Mouse (Mus musculus) midbrain, embryonic 12.5 days (tissue): Measurements from ENCODE around the gene Gm45753. TPM values are rescaled to one million over a fixed set of nuclear protein-coding genes. Genes with fewer than 3 reads are reported as not detected.

ENCODE experiments used
- ATAC-seq: fragments of 200-750 bp; cut with Nextera tagmentation; 2 replicates; pipeline ENCODE4 v1.8.0; 2017; ENCODE audit warnings: low read depth, moderate TSS enrichment, moderate library complexity; ENCODE audit not compliant: low FRiP score
- H3K27ac ChIP-seq: fragments of 300-500 bp; sonication (generic); replicated peaks from 2 replicates; pipeline ENCODE4 v1.5.1; 2016; ENCODE audit warnings: mild to moderate bottlenecking
- H3K27me3 ChIP-seq: fragments of 300-500 bp; sonication (generic); 2 replicates; pipeline ENCODE4 v1.6.1; 2016; ENCODE audit warnings: mild to moderate bottlenecking
- H3K36me3 ChIP-seq: fragments of 300-500 bp; sonication (generic); 2 replicates; pipeline ENCODE4 v1.6.1; 2016
- H3K4me1 ChIP-seq: fragments of 300-500 bp; sonication (generic); 2 replicates; pipeline ENCODE4 v1.6.1; 2016
- H3K4me2 ChIP-seq: fragments of 300-500 bp; sonication (generic); replicated peaks from 2 replicates; pipeline ENCODE4 v1.6.1; 2016; ENCODE audit warnings: mild to moderate bottlenecking, moderate library complexity
- H3K4me3 ChIP-seq: fragments of 300-500 bp; sonication (generic); 2 replicates; pipeline ENCODE4 v1.5.1; 2016; ENCODE audit warnings: mild to moderate bottlenecking
- H3K9ac ChIP-seq: fragments of 300-500 bp; sonication (generic); replicated peaks from 2 replicates; pipeline ENCODE4 v1.6.1; 2016; ENCODE audit warnings: mild to moderate bottlenecking, moderate library complexity
- H3K9me3 ChIP-seq: fragments of 300-500 bp; sonication (generic); 2 replicates; pipeline ENCODE4 v1.6.1; 2016; ENCODE audit warnings: mild to moderate bottlenecking
- WGBS: fragments of 180-500 bp; shearing (Covaris S2); methylation state at CpG from one replicate; pipeline ENCODE4 v1.1.7; 2016; 5-methylcytosine and 5-hydroxymethylcytosine counted together
- polyA plus RNA-seq: library from polyadenylated mRNA; unstranded; fragments of >200 nt; fragmentation: Nextera tagmentation; extraction: Ambion mirVana; gene quantifications from 2 replicates; pipeline ENCODE4 v1.2.1, GENCODE M21; 2016

Gene Gm45753
- polyA plus RNA-seq, 1 experiment from 2014 or later = not detected

DNA sequence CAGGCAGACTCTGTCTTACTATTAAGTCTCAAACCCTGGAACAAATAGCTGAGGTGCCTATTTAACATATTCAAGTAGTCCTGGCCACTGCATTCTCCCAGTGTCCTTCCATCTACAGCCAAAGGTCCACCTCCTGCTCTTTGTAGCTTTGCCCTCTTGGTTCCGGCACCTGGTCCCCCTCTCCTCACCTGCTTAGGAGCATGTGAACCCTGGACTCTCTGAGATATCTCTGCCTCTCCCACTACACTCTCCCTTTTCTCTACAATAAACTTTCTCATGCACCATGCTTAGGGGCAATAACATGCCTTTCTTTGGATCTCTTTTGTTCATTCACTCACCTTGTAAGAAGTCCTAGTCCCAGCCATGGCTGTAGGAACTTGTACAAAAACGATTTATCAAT lies 13.1 kb upstream of the Gm45753 start:
- no peak overlapping the region for H3K27ac ChIP-seq
- WGBS = 85% methylated on average over 2 of the region's 2 CpGs
- no peak for ATAC-seq
- no peaks in the 10 kb centered on the region for H3K9me3 ChIP-seq
- no peaks in the 10 kb centered on the region for H3K4me1 ChIP-seq
- no peaks in the 10 kb centered on the region for H3K36me3 ChIP-seq
- H3K4me2 ChIP-seq = no peak overlapping the region
- no peak overlapping the region for H3K9ac ChIP-seq
- H3K4me3 ChIP-seq = no peak overlapping the region
- no peaks in the 10 kb centered on the region for H3K27me3 ChIP-seq

DNA sequence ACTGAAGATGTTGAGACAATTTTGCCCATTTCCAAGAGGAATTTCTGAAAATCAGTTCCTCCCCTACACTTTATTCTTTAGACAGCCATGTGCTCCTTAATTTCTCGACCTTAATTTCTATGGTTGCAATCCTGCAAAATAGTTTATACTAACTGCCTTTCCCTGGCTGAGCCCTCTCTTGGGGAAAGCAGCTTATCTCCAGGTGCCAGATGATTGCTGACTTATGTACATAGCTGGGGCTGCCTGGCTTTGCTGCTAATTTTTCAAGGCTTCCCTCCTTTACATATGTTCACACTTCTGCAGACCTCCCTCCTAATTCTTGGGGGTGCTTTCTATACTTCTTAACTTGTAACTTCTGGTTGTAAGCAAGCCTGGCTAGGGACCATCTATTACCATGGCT lies 12.7 kb upstream of the Gm45753 start:
- no peak for ATAC-seq

DNA sequence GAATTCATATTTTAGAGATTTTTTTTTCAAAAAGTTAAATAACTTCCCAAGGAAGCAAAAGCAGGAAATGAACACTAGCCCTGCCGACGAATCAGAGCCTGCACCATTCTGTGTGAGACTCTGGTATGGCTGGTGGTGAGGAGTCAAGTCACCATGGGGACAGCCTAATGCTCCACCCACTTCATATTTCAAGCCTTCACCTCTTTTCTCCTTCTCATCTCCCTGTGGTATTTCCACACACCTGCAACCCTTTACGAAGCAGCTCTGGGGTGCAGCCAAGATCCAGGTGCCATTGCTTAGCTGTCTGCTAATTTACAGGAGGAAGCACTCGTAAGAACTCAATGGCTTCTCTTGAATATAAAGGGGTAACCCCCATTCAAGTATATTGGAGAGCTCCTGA lies 2.7 kb upstream of the Gm45753 start:
- Histone ChIP-seq H3K27ac (no peak overlapping the region), H3K9me3 (no peaks in the 10 kb centered on the region), H3K27me3 (no peaks in the 10 kb centered on the region), H3K4me3 (no peak overlapping the region), H3K4me2 (no peak overlapping the region), H3K4me1 (no peaks in the 10 kb centered on the region), H3K9ac (no peak overlapping the region), H3K36me3 (no peaks in the 10 kb centered on the region)
- WGBS = 92% methylated on average over 4 of the region's 4 CpGs
- ATAC-seq = no peak

More for the DNA sequence above, 12.7 kb upstream of the Gm45753 start:
- Histone ChIP-seq H3K27ac (no peak overlapping the region), H3K9ac (no peak overlapping the region), H3K27me3 (no peaks in the 10 kb centered on the region), H3K36me3 (no peaks in the 10 kb centered on the region), H3K4me1 (no peaks in the 10 kb centered on the region), H3K4me2 (no peak overlapping the region), H3K4me3 (no peak overlapping the region), H3K9me3 (no peaks in the 10 kb centered on the region)
- 84% methylated on average over 1 of the region's 1 CpGs for WGBS

DNA sequence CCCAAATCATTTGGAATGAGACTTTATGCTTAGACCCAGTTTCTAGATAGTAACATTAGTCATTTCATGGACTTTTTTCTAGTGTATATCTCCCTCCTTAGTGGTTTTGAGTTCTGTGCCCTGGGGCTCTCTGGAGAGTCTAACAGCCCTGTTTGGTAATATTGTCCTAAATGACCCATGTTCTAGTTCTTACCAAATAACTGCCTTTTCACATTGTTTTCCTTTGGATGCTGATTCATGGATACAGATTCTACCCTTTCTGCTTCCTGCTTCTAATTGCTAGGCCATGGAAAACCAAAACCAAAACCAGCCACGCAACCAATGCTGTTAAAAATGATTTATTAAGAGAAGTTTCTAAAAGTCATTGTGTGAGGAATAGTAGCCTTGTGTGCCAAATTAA lies 2.8 kb downstream of the Gm45753 start:
- ATAC-seq = no peak
- H3K9ac ChIP-seq = no peak overlapping the region
- no peaks in the 10 kb centered on the region for H3K4me1 ChIP-seq
- no peak overlapping the region for H3K27ac ChIP-seq
- H3K4me2 ChIP-seq = no peak overlapping the region
- WGBS = 95% methylated on average over 1 of the region's 1 CpGs
- H3K9me3 ChIP-seq = no peaks in the 10 kb centered on the region
- H3K36me3 ChIP-seq = no peaks in the 10 kb centered on the region
- no peak overlapping the region for H3K4me3 ChIP-seq
- no peaks in the 10 kb centered on the region for H3K27me3 ChIP-seq

DNA sequence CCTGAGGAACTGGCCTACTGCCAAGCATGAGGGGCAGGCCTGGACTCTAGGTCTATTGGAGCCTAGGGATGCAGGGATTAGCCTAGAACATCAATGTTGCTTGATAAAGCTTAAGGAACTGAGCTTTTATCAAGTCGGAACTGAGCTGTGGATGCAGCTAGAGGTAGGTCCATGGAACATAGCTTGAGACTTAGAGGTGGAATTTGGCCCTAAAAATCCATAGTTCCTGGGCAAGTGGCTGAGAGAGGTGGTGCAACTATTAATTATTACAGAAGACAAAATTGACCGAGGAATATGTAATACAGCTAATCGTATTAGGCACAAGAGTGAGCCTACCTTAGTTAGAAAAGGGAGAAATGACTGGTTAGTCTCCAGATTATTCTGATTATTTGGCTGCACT lies 3.9 kb downstream of the Gm45753 start:
- Histone ChIP-seq H3K36me3 (no peaks in the 10 kb centered on the region), H3K4me1 (no peaks in the 10 kb centered on the region), H3K27ac (no peak overlapping the region), H3K4me2 (no peak overlapping the region), H3K9me3 (no peaks in the 10 kb centered on the region), H3K9ac (no peak overlapping the region), H3K27me3 (no peaks in the 10 kb centered on the region), H3K4me3 (no peak overlapping the region)
- 92% methylated on average over 3 of the region's 3 CpGs for whole genome bisulfite sequencing
- no peak for ATAC-seq

DNA sequence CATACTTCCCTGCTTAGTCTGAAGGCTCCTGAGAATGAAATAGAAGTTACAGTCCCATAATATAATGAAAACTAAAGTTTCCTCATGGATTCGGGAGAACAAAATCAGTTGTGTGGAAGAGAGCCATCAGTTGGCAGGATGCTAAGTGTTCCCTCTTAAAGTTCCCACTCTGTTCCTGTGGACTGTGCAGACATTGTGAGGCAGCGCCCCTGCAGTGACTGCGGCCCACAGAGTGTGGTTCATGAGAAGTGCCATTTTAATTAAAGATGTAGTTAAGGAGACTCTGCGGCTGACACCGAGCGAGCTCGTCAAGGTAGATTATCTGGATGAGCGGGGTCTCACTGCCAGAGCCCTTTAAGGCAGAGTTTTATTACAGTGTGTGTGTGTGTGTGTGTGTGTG lies 5.9 kb downstream of the Gm45753 start:
- H3K4me2 ChIP-seq = no peak overlapping the region
- no peak overlapping the region for H3K9ac ChIP-seq
- no peaks in the 10 kb centered on the region for H3K9me3 ChIP-seq
- no peak overlapping the region for H3K27ac ChIP-seq
- no peak overlapping the region for H3K4me3 ChIP-seq
- no peaks in the 10 kb centered on the region for H3K27me3 ChIP-seq
- H3K4me1 ChIP-seq = no peaks in the 10 kb centered on the region
- no peak for ATAC-seq
- 70% methylated on average over 8 of the region's 8 CpGs for WGBS
- H3K36me3 ChIP-seq = no peaks in the 10 kb centered on the region

DNA sequence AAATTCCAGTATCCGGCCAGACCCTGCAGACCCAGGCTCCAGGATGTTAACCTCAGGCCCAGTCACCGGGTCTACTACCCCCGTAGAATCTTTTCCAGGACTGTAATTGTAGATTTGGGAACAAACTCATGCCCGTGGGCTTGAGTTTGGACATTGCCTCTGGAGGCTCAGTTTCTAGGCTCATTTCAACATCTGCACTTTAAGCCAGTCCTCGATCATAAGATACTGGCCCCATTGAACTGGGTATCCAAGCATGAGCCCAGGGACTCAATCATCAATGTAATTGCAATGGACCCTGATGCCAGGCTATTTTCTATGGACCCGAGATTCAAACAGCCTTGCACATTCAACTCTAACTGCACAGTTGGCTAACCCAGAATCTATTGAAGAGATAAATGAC lies 13.0 kb downstream of the Gm45753 start:
- H3K27ac ChIP-seq = no peak overlapping the region
- H3K9me3 ChIP-seq = no peaks in the 10 kb centered on the region
- WGBS = 93% methylated on average over 6 of the region's 6 CpGs
- no peaks in the 10 kb centered on the region for H3K27me3 ChIP-seq
- H3K4me2 ChIP-seq = no peak overlapping the region
- no peak for ATAC-seq
- no peak overlapping the region for H3K9ac ChIP-seq
- H3K36me3 ChIP-seq = no peaks in the 10 kb centered on the region
- no peak overlapping the region for H3K4me3 ChIP-seq
- H3K4me1 ChIP-seq = no peaks in the 10 kb centered on the region

DNA sequence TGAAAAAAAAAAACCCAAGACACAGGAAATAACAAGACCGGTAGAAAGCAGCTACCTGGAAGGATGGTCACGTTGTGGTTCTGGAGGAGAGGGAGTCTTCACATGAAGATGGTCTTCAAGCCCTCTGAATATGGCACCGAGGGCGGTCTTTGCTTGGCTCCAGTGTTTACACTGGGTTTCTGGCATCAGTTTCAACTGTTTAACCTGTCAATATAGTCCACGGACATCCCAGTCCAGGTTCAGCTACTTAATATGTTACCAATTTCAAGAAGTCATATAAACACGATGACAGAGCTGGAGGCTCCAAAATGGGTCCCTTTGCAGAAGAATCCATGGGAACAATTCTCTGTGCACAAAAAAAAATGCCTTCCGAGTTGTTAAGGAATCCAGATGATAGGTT lies 13.6 kb downstream of the Gm45753 start, which contains the start of gene Klkb1:
TSS of gene Klkb1 (minus strand) at position 173 of the 400 bp plus-strand sequence.
- Histone ChIP-seq H3K27ac (no peak within 1 kb of the TSS), H3K36me3 (no peaks in the 10 kb centered on the region), H3K4me1 (no peaks in the 10 kb centered on the region), H3K4me3 (no peak within 1 kb of the TSS), H3K9ac (no peak within 1 kb of the TSS), H3K4me2 (no peak within 1 kb of the TSS), H3K27me3 (no peaks in the 10 kb centered on the region), H3K9me3 (no peaks in the 10 kb centered on the region)
- ATAC-seq = no peak
- 91% methylated on average over 7 of the region's 7 CpGs for WGBS

DNA sequence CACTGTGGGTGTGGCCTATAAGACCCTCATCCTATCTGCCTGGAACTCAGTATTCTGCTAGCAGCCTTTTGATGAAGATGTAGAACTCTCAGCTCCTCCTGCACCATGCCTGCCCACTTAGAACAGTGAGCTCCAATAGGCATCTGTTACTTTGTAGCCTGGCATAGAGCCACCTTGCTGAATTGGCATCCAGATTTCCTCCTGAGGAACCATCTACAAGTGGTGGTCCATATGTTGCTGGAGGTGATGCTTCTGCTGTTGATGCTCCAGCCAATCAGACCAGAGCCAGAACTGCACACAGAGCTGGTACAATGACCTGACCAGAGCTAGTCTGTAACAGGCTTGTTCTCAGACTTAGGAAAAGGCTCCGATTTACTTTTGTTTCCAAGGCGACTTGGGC lies 16.5 kb downstream of the Gm45753 start:
- Histone ChIP-seq H3K4me1 (no peaks in the 10 kb centered on the region), H3K4me3 (no peak overlapping the region), H3K9ac (no peak overlapping the region), H3K27me3 (no peaks in the 10 kb centered on the region), H3K36me3 (no peaks in the 10 kb centered on the region), H3K9me3 (no peaks in the 10 kb centered on the region), H3K27ac (no peak overlapping the region), H3K4me2 (no peak overlapping the region)
- no peak for ATAC-seq
- WGBS = 81% methylated on average over 2 of the region's 2 CpGs

DNA sequence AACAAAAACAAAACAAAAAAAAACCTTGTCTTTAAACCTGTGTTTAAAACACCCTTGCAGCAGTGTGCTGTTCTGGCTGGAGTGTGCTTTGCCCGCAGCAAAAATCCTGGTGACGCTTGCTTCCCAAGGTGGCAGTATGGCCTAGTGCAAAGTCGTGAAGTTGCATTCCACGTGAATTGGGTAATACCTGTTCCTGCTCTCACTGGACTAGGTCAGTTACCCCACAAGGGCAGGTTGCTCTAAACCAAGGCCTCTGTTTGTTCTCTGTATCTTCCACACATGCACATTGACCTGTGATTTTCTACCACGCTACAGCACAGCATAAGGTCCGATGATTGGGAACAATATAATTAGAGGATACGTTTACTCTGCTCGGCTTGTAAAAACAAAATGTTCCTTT lies 26.6 kb downstream of the Gm45753 start:
- no peak overlapping the region for H3K27ac ChIP-seq
- no peak overlapping the region for H3K4me3 ChIP-seq
- WGBS = 82% methylated on average over 8 of the region's 8 CpGs
- ATAC-seq = no peak
- H3K4me2 ChIP-seq = no peak overlapping the region
- H3K36me3 ChIP-seq = no peaks in the 10 kb centered on the region
- no peaks in the 10 kb centered on the region for H3K9me3 ChIP-seq
- H3K27me3 ChIP-seq = no peaks in the 10 kb centered on the region
- no peak overlapping the region for H3K9ac ChIP-seq
- H3K4me1 ChIP-seq = no peaks in the 10 kb centered on the region

DNA sequence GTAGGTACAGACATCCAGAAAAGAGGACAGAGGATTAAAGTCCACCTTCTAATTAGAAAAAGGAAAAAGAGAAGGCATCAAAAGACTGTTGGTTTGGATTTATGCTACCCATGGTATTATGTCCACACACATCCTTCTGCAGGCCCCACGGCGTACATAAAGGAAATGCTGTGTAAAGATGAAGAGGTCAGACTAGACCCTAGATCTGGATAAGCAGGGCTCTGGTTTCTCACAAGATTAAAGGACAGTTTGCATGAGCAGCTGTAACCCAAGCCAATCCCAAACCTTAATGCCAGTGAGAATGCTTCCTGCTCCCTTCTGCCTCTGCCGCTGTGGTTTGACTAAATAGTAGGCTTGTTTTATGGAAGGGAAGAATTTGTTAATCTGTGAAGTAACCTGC lies 30.8 kb downstream of the Gm45753 start:
- no peak overlapping the region for H3K27ac ChIP-seq
- no peak overlapping the region for H3K4me3 ChIP-seq
- no peaks in the 10 kb centered on the region for H3K9me3 ChIP-seq
- WGBS = 82% methylated on average over 3 of the region's 3 CpGs
- no peak overlapping the region for H3K4me2 ChIP-seq
- H3K4me1 ChIP-seq = no peaks in the 10 kb centered on the region
- H3K9ac ChIP-seq = no peak overlapping the region
- H3K27me3 ChIP-seq = no peaks in the 10 kb centered on the region
- H3K36me3 ChIP-seq = no peaks in the 10 kb centered on the region
- ATAC-seq = no peak

DNA sequence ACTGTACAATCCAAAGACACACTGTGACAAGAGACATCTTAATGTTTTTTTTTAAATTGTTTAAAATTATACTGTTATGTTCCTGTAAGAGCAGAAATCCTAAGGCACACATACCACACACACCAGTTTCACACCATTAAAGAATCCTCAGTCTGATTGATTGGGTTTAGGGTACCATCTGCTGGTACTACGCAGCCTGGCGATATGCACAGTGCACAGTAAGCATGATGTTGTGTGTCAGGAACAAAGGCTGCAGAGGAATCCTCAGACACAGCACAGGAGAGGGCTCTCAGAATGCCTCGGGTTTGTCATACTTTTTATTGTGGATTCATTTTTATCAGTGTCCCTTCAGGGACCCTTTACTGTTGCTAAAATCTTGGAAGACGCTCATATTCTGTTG lies 33.9 kb downstream of the Gm45753 start:
- no peak for ATAC-seq
- WGBS = 86% methylated on average over 4 of the region's 4 CpGs
- Histone ChIP-seq H3K36me3 (no peaks in the 10 kb centered on the region), H3K27me3 (no peaks in the 10 kb centered on the region), H3K4me3 (no peak overlapping the region), H3K9me3 (no peaks in the 10 kb centered on the region), H3K27ac (no peak overlapping the region), H3K4me2 (no peak overlapping the region), H3K4me1 (no peaks in the 10 kb centered on the region), H3K9ac (no peak overlapping the region)

DNA sequence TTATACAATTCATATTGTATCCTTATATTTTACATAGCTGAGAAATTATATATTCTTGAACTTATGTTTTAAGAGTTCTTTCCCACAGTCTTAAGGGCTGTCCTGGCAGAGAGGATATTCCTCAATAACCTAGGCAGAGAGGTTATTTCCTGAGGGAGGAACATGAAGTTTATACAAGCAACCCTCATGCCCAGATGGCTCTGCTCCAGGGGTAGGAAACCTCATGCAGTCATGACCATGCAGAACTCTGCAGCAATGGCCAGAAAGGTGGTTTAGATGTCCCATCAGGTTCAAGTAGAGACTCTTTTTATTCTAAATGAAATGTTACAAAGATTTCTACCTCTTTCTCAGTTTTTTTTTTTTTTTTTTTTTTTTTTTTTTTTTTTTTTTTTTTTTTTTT lies 39.2 kb downstream of the Gm45753 start:
- Histone ChIP-seq H3K27me3 (no peaks in the 10 kb centered on the region), H3K9ac (no peak overlapping the region), H3K4me1 (no peaks in the 10 kb centered on the region), H3K36me3 (no peaks in the 10 kb centered on the region), H3K4me3 (no peak overlapping the region), H3K27ac (no peak overlapping the region), H3K4me2 (no peak overlapping the region), H3K9me3 (0 out of 2 replicates have a peak, but pooled peaks cover 4% of the 10 kb centered on the region)
- ATAC-seq = no peak
